Mouse (Mus musculus) neural tube, embryonic 11.5 days (tissue): ENCODE results near the gene Auts2. TPM values are rescaled to one million over a fixed set of nuclear protein-coding genes. Genes with fewer than 3 reads are reported as not detected.
A peak's percentile ranks its signal among the peaks of the same experiment; 100 is the strongest.

Experiments used
- ATAC-seq: fragments of 200-750 bp; cut with Nextera tagmentation; 2 replicates; pipeline ENCODE4 v1.8.0; 2017; ENCODE audit warnings: moderate number of reproducible peaks, mild to moderate bottlenecking, moderate TSS enrichment, moderate library complexity; ENCODE audit not compliant: insufficient read depth, low FRiP score, low TSS enrichment
- DNase-seq: peaks from one replicate; pipeline ENCODE4 v3.0.0-alpha.2; 2015; ENCODE audit warnings: low spot score
- H3K27ac ChIP-seq: fragments of 300-500 bp; sonication (generic); 2 replicates; pipeline ENCODE4 v1.5.1; 2014; ENCODE audit warnings: low read depth, mild to moderate bottlenecking, low read length
- H3K27me3 ChIP-seq: fragments of 300-500 bp; sonication (generic); 2 replicates; pipeline ENCODE4 v1.6.1; 2014; ENCODE audit warnings: mild to moderate bottlenecking, low read length, mixed read lengths; ENCODE audit not compliant: control insufficient read depth, insufficient read depth
- H3K36me3 ChIP-seq: fragments of 300-500 bp; sonication (generic); 2 replicates; pipeline ENCODE4 v1.6.1; 2014; ENCODE audit warnings: mild to moderate bottlenecking, low read length, moderate library complexity, mixed read lengths; ENCODE audit not compliant: control insufficient read depth, insufficient read depth
- H3K4me1 ChIP-seq: fragments of 300-500 bp; sonication (generic); 2 replicates; pipeline ENCODE4 v1.6.1; 2014; ENCODE audit warnings: low read length, mixed read lengths; ENCODE audit not compliant: control insufficient read depth, insufficient read depth
- H3K4me2 ChIP-seq: fragments of 300-500 bp; sonication (generic); 2 replicates; pipeline ENCODE4 v1.6.1; 2014; ENCODE audit warnings: low read depth, mild to moderate bottlenecking, moderate library complexity
- H3K4me3 ChIP-seq: fragments of 300-500 bp; sonication (generic); 2 replicates; pipeline ENCODE4 v1.5.1; 2014; ENCODE audit warnings: low read depth, low read length
- H3K9ac ChIP-seq: fragments of 300-500 bp; sonication (generic); 2 replicates; pipeline ENCODE4 v1.6.1; 2014; ENCODE audit warnings: mild to moderate bottlenecking, low read length
- H3K9me3 ChIP-seq: fragments of 300-500 bp; sonication (generic); 2 replicates; pipeline ENCODE4 v1.6.1; 2016; ENCODE audit warnings: low read length; ENCODE audit not compliant: control insufficient read depth
- WGBS: fragments of 180-500 bp; shearing (Covaris S2); extraction: QIAGEN DNeasy Blood & Tissue Kit; methylation state at CpG from one replicate; pipeline ENCODE4 v1.1.7; 2014; 5-methylcytosine and 5-hydroxymethylcytosine counted together
- polyA plus RNA-seq: library from polyadenylated mRNA; unstranded; fragments of >200 nt; fragmentation: Nextera tagmentation; extraction: Ambion mirVana; gene quantifications from 2 replicates; pipeline ENCODE4 v1.2.1, GENCODE M21; 2014

The Auts2 gene
- polyA plus RNA-seq, 1 experiment from 2014 or later, result 45.0 TPM

GRCm38 (mm10) chr5:131737476-131737875 is 805.7 kb downstream of the Auts2 start:
- Histone ChIP-seq H3K4me1 (peaks cover 5% of the 10 kb centered on the region; the same call in 1 of the 2 replicates), H3K9ac (no peak overlapping the region), H3K4me3 (no peak overlapping the region), H3K36me3 (no peaks in the 10 kb centered on the region), H3K27me3 (no peaks in the 10 kb centered on the region), H3K27ac (no peak overlapping the region), H3K4me2 (no peak overlapping the region), H3K9me3 (no peaks in the 10 kb centered on the region)
- ATAC-seq (no peak), DNase-seq (no peak)
- 42% methylated on average over 6 of the region's 6 CpGs for WGBS

- 2% methylated on average over 5 of the region's 5 CpGs for WGBS
- H3K36me3 ChIP-seq, result no peaks in the 10 kb centered on the region
- no peaks in the 10 kb centered on the region for H3K27me3 ChIP-seq
- DNase-seq (peak; percentile 20), ATAC-seq (no peak)
- H3K4me2 ChIP-seq, result no peak overlapping the region
- H3K4me3 ChIP-seq, result no peak overlapping the region
- no peaks in the 10 kb centered on the region for H3K9me3 ChIP-seq
- no peak overlapping the region for H3K27ac ChIP-seq
- peaks cover 5% of the 10 kb centered on the region; the same call in 1 of the 2 replicates for H3K4me1 ChIP-seq
- H3K9ac ChIP-seq, result no peak overlapping the region
Measured at GRCm38 (mm10) chr5:131733324-131733660, 809.9 kb downstream of the Auts2 start.

- Histone ChIP-seq H3K4me2 (no peak overlapping the region), H3K9me3 (no peaks in the 10 kb centered on the region), H3K27ac (no peak overlapping the region), H3K36me3 (no peaks in the 10 kb centered on the region), H3K4me3 (no peak overlapping the region), H3K27me3 (no peaks in the 10 kb centered on the region), H3K9ac (no peak overlapping the region), H3K4me1 (peaks cover 5% of the 10 kb centered on the region; the same call in 1 of the 2 replicates)
- 54% methylated on average over 7 of the region's 7 CpGs for WGBS
- DNase-seq, result no peak
- ATAC-seq, result no peak
Measured at GRCm38 (mm10) chr5:131732631-131733323, 810.4 kb downstream of the Auts2 start.

- H3K9me3 ChIP-seq, result no peaks in the 10 kb centered on the region
- no peak overlapping the region for H3K9ac ChIP-seq
- no peak overlapping the region for H3K27ac ChIP-seq
- H3K27me3 ChIP-seq, result no peaks in the 10 kb centered on the region
- no peaks in the 10 kb centered on the region for H3K36me3 ChIP-seq
- H3K4me1 ChIP-seq, result peaks cover 5% of the 10 kb centered on the region; the same call in 1 of the 2 replicates
- no peak overlapping the region for H3K4me3 ChIP-seq
- 90% methylated on average over 4 of the region's 4 CpGs for WGBS
- no peak for DNase-seq
- H3K4me2 ChIP-seq, result no peak overlapping the region
- ATAC-seq, result no peak
Measured at GRCm38 (mm10) chr5:131729456-131729855, 813.7 kb downstream of the Auts2 start.

GRCm38 (mm10) chr5:131727909-131728308 is 815.2 kb downstream of the Auts2 start:
- H3K27ac ChIP-seq, result no peak overlapping the region
- no peaks in the 10 kb centered on the region; the same call in 1 of the 2 replicates for H3K4me1 ChIP-seq
- DNase-seq (no peak), ATAC-seq (no peak)
- H3K9me3 ChIP-seq, result no peaks in the 10 kb centered on the region
- H3K27me3 ChIP-seq, result 0 out of 2 replicates have a peak, but pooled peaks cover 2% of the 10 kb centered on the region
- no peak overlapping the region for H3K4me3 ChIP-seq
- 90% methylated on average over 4 of the region's 4 CpGs for WGBS
- no peak overlapping the region for H3K9ac ChIP-seq
- no peak overlapping the region for H3K4me2 ChIP-seq
- H3K36me3 ChIP-seq, result no peaks in the 10 kb centered on the region

GRCm38 (mm10) chr5:131724508-131724907 is 818.6 kb downstream of the Auts2 start:
- no peaks in the 10 kb centered on the region for H3K9me3 ChIP-seq
- H3K4me1 ChIP-seq, result peaks cover 10% of the 10 kb centered on the region
- 100% methylated on average over 1 of the region's 1 CpGs for WGBS
- no peak overlapping the region for H3K4me3 ChIP-seq
- H3K27me3 ChIP-seq, result 0 out of 2 replicates have a peak, but pooled peaks cover 2% of the 10 kb centered on the region
- no peaks in the 10 kb centered on the region for H3K36me3 ChIP-seq
- no peak for DNase-seq
- H3K27ac ChIP-seq, result no peak overlapping the region
- ATAC-seq, result no peak
- no peak overlapping the region for H3K9ac ChIP-seq
- H3K4me2 ChIP-seq, result no peak overlapping the region

- Histone ChIP-seq H3K4me2 (no peak overlapping the region), H3K36me3 (no peaks in the 10 kb centered on the region), H3K27me3 (0 out of 2 replicates have a peak, but pooled peaks cover 2% of the 10 kb centered on the region), H3K4me3 (no peak overlapping the region), H3K9me3 (no peaks in the 10 kb centered on the region), H3K27ac (no peak overlapping the region), H3K4me1 (peaks cover 10% of the 10 kb centered on the region), H3K9ac (no peak overlapping the region)
- WGBS, result 34% methylated on average over 6 of the region's 6 CpGs
- DNase-seq, result peak; percentile 41
- 0 out of 2 replicates have a peak, but pooled peaks have one; percentile 50 for ATAC-seq
Measured at GRCm38 (mm10) chr5:131722791-131723190, 820.4 kb downstream of the Auts2 start.

GRCm38 (mm10) chr5:131722361-131722760 is 820.8 kb downstream of the Auts2 start:
- Histone ChIP-seq H3K9ac (no peak overlapping the region), H3K27ac (no peak overlapping the region), H3K4me3 (no peak overlapping the region), H3K9me3 (no peaks in the 10 kb centered on the region), H3K27me3 (0 out of 2 replicates have a peak, but pooled peaks cover 2% of the 10 kb centered on the region), H3K4me1 (peaks cover 10% of the 10 kb centered on the region), H3K4me2 (no peak overlapping the region), H3K36me3 (no peaks in the 10 kb centered on the region)
- ATAC-seq (peak; percentile 72; the same call in 1 of the 2 replicates), DNase-seq (peak; percentile 36)
- WGBS, result 28% methylated on average over 4 of the region's 4 CpGs

GRCm38 (mm10) chr5:131718013-131718412 is 825.1 kb downstream of the Auts2 start:
- Histone ChIP-seq H3K4me1 (peaks cover 10% of the 10 kb centered on the region), H3K4me3 (no peak overlapping the region), H3K9me3 (no peaks in the 10 kb centered on the region), H3K27ac (peak overlapping the region; percentile 24), H3K36me3 (peaks cover 4% of the 10 kb centered on the region; the same call in 1 of the 2 replicates), H3K9ac (no peak overlapping the region), H3K27me3 (no peaks in the 10 kb centered on the region), H3K4me2 (no peak overlapping the region)
- DNase-seq (peak; percentile 48), ATAC-seq (no peak)
- WGBS, result 50% methylated on average over 13 of the region's 13 CpGs
